Mouse (Mus musculus) G1E (cell line): ENCODE results near the gene Tmem258. TPM values are rescaled to one million over a fixed set of nuclear protein-coding genes. Genes with fewer than 3 reads are reported as not detected.

ENCODE experiments used
- ATAC-seq: 2 replicates; pipeline ENCODE4 v1.8.0; 2016; ENCODE audit warnings: mild to moderate bottlenecking; ENCODE audit not compliant: insufficient number of reproducible peaks, poor library complexity, low FRiP score, severe bottlenecking; ENCODE audit errors: extremely low read depth
- DNase-seq: peaks from one replicate; pipeline ENCODE4 v3.0.0; 2012; ENCODE audit warnings: low spot score
- H3K27me3 ChIP-seq: 2 replicates; pipeline ENCODE4 v1.6.1; 2012; ENCODE audit warnings: mild to moderate bottlenecking, low read length, inconsistent platforms; ENCODE audit not compliant: insufficient read depth
- H3K36me3 ChIP-seq: replicated peaks from 2 replicates; pipeline ENCODE3; 2012; ENCODE audit warnings: mild to moderate bottlenecking, inconsistent platforms
- H3K4me1 ChIP-seq: 2 replicates; pipeline ENCODE4 v1.6.1; 2012; ENCODE audit warnings: low read depth, low read length, inconsistent platforms, mixed read lengths; ENCODE audit not compliant: insufficient read depth
- H3K4me3 ChIP-seq: 2 replicates; pipeline ENCODE4 v1.5.1; 2012; ENCODE audit warnings: low read depth, mild to moderate bottlenecking, inconsistent platforms, low read length, moderate library complexity, mixed read lengths
- H3K9me3 ChIP-seq: replicated peaks from 2 replicates; pipeline ENCODE4 v1.6.1; 2012; ENCODE audit warnings: inconsistent platforms
- CTCF ChIP-seq: IDR thresholded peaks from 2 replicates; pipeline ENCODE4 v1.5.1; 2012; ENCODE audit warnings: low read depth, low read length, inconsistent platforms, mixed read lengths
- GATA1 ChIP-seq: IDR thresholded peaks from 2 replicates; pipeline ENCODE4 v1.6.1; 2012; ENCODE audit warnings: borderline replicate concordance, low read length, inconsistent platforms, mixed read lengths
- GATA2 ChIP-seq: IDR thresholded peaks from 2 replicates; pipeline ENCODE4 v1.6.1; 2012; ENCODE audit warnings: low read depth, low read length, inconsistent platforms, borderline replicate concordance
- POLR2AphosphoS5 ChIP-seq: IDR thresholded peaks from 2 replicates; pipeline ENCODE4 v1.6.1; 2012; ENCODE audit warnings: low read depth, low read length, inconsistent platforms; ENCODE audit not compliant: insufficient replicate concordance
- TAL1 ChIP-seq: conservative IDR thresholded peaks from 2 replicates; pipeline ENCODE4 v1.6.1; 2012; ENCODE audit warnings: low read depth, low read length, inconsistent platforms, mixed read lengths
- polyA plus RNA-seq: library from polyadenylated mRNA; stranded (reverse); fragments of >175 nt; gene quantifications from 2 replicates; pipeline ENCODE4 v1.2.3, GENCODE M21; 2012
- total RNA-seq, 2 experiments: library from RNA; stranded (forward) in 1 of 2; stranded (reverse) in 1 of 2; fragments of 200-1000 nt in 1 of 2; fragments of >200 nt in 1 of 2; fragmentation: Nextera tagmentation in 1 of 2; gene quantifications; 2 replicates each; pipeline ENCODE4 v1.2.3; 2014 to 2017

Gene Tmem258
- total and polyA plus RNA-seq, 3 experiments: 20.3 to 178 (median 40.3) TPM

- ATAC-seq (no peak), DNase-seq (no peak)
- Histone ChIP-seq H3K4me3 (no peak overlapping the region), H3K36me3 (peaks cover 85% of the 10 kb centered on the region), H3K27me3 (no peaks in the 10 kb centered on the region), H3K9me3 (no peaks in the 10 kb centered on the region), H3K4me1 (peaks cover 74% of the 10 kb centered on the region)
- TF ChIP-seq GATA1 (no peak), POLR2AphosphoS5 (0 out of 2 replicates have a peak, but pooled peaks have one; percentile 28), TAL1 (no peak), CTCF (no peak), GATA2 (no peak)
These were observed 5.5 kb upstream of the Tmem258 start for GRCm38 (mm10) chr19:10198286-10198685.

- ATAC-seq: peak; percentile 48; the same call in 1 of the 2 replicates
- no peak overlapping the region for H3K4me3 ChIP-seq
- no peaks in the 10 kb centered on the region for H3K9me3 ChIP-seq
- H3K4me1 ChIP-seq: peaks cover 71% of the 10 kb centered on the region
- H3K36me3 ChIP-seq: peaks cover 81% of the 10 kb centered on the region
- TF ChIP-seq TAL1: peak; percentile 34; the same call in 1 of the 2 replicates
- TF ChIP-seq POLR2AphosphoS5: no peak
- TF ChIP-seq GATA2: no peak
- peak; percentile 48 for TF ChIP-seq CTCF
- no peak for TF ChIP-seq GATA1
- H3K27me3 ChIP-seq: no peaks in the 10 kb centered on the region
- peak; percentile 72 for DNase-seq
These were observed 5.1 kb upstream of the Tmem258 start for GRCm38 (mm10) chr19:10198723-10199122.

GRCm38 (mm10) chr19:10203146-10203847, 517 bp upstream of the Tmem258 start:
- Histone ChIP-seq H3K4me3 (peak overlapping the region; percentile 75), H3K9me3 (no peaks in the 10 kb centered on the region), H3K36me3 (peaks cover 68% of the 10 kb centered on the region), H3K27me3 (no peaks in the 10 kb centered on the region), H3K4me1 (peaks cover 58% of the 10 kb centered on the region)
- ATAC-seq (no peak), DNase-seq (peak; percentile 38)
- TF ChIP-seq TAL1 (peak; percentile 42; the same call in 1 of the 2 replicates), GATA1 (no peak)

GRCm38 (mm10) chr19:10204616-10205001, 795 bp downstream of the Tmem258 start:
- Histone ChIP-seq H3K4me1 (peaks cover 52% of the 10 kb centered on the region), H3K4me3 (peak overlapping the region; percentile 75), H3K9me3 (no peaks in the 10 kb centered on the region), H3K36me3 (peaks cover 74% of the 10 kb centered on the region), H3K27me3 (no peaks in the 10 kb centered on the region)
- DNase-seq: peak; percentile 49
- TF ChIP-seq CTCF (no peak), POLR2AphosphoS5 (no peak), GATA2 (no peak), GATA1 (no peak)
- no peak for ATAC-seq

- peaks cover 74% of the 10 kb centered on the region for H3K36me3 ChIP-seq
- TF ChIP-seq CTCF (no peak), GATA2 (no peak), TAL1 (no peak), POLR2AphosphoS5 (no peak), GATA1 (no peak)
- no peaks in the 10 kb centered on the region for H3K27me3 ChIP-seq
- H3K4me3 ChIP-seq: peak overlapping the region; percentile 75; the same call in 1 of the 2 replicates
- DNase-seq: no peak
- peaks cover 50% of the 10 kb centered on the region for H3K4me1 ChIP-seq
- H3K9me3 ChIP-seq: no peaks in the 10 kb centered on the region
- ATAC-seq: no peak
These were observed 1.2 kb downstream of the Tmem258 start for GRCm38 (mm10) chr19:10205051-10205450.

- H3K27me3 ChIP-seq: no peaks in the 10 kb centered on the region
- TF ChIP-seq POLR2AphosphoS5 (no peak), GATA1 (no peak), GATA2 (no peak), TAL1 (no peak), CTCF (no peak)
- no peak overlapping the region for H3K4me3 ChIP-seq
- H3K36me3 ChIP-seq: peaks cover 83% of the 10 kb centered on the region
- no peaks in the 10 kb centered on the region for H3K9me3 ChIP-seq
- H3K4me1 ChIP-seq: peaks cover 51% of the 10 kb centered on the region
- ATAC-seq (no peak), DNase-seq (no peak)
These were observed 5.0 kb downstream of the Tmem258 start for GRCm38 (mm10) chr19:10208851-10209250.
